Mouse (Mus musculus) midbrain, embryonic 11.5 days (tissue): ENCODE measurements around the gene Gm17268. TPM values are rescaled to one million over a fixed set of nuclear protein-coding genes. Genes with fewer than 3 reads are reported as not detected.

Experiments used
- ATAC-seq: fragments of 200-750 bp; cut with Nextera tagmentation; 2 replicates; pipeline ENCODE4 v1.8.0; 2017; ENCODE audit warnings: moderate TSS enrichment, moderate library complexity; ENCODE audit not compliant: low FRiP score
- DNase-seq: peaks from one replicate; pipeline ENCODE4 v3.0.0; 2015; ENCODE audit warnings: low spot score; ENCODE audit errors: missing footprints
- H3K27ac ChIP-seq: fragments of 300-500 bp; sonication (generic); 2 replicates; pipeline ENCODE4 v1.5.1; 2014; ENCODE audit warnings: low read depth, low read length
- H3K27me3 ChIP-seq: fragments of 300-500 bp; sonication (generic); 2 replicates; pipeline ENCODE4 v1.6.1; 2014; ENCODE audit warnings: mild to moderate bottlenecking, low read length, moderate library complexity, mixed read lengths; ENCODE audit not compliant: control insufficient read depth, insufficient read depth
- H3K36me3 ChIP-seq: fragments of 300-500 bp; sonication (generic); 2 replicates; pipeline ENCODE4 v1.6.1; 2014; ENCODE audit warnings: mild to moderate bottlenecking, low read length, moderate library complexity, mixed read lengths; ENCODE audit not compliant: control insufficient read depth, insufficient read depth
- H3K4me1 ChIP-seq: fragments of 300-500 bp; sonication (generic); 2 replicates; pipeline ENCODE4 v1.6.1; 2014; ENCODE audit warnings: low read length; ENCODE audit not compliant: control insufficient read depth, insufficient read depth
- H3K4me2 ChIP-seq: fragments of 300-500 bp; sonication (generic); 2 replicates; pipeline ENCODE4 v1.6.1; 2014; ENCODE audit warnings: mild to moderate bottlenecking, moderate library complexity
- H3K4me3 ChIP-seq: fragments of 300-500 bp; sonication (generic); 2 replicates; pipeline ENCODE4 v1.5.1; 2014; ENCODE audit warnings: low read depth, low read length
- H3K9ac ChIP-seq: fragments of 300-500 bp; sonication (generic); 2 replicates; pipeline ENCODE4 v1.6.1; 2014; ENCODE audit warnings: low read length
- H3K9me3 ChIP-seq: fragments of 300-500 bp; sonication (generic); 2 replicates; pipeline ENCODE4 v1.6.1; 2016; ENCODE audit warnings: low read length; ENCODE audit not compliant: control insufficient read depth
- WGBS: fragments of 180-500 bp; shearing (Covaris S2); extraction: QIAGEN DNeasy Blood & Tissue Kit; methylation state at CpG from one replicate; pipeline ENCODE4 v1.1.7; 2014; 5-methylcytosine and 5-hydroxymethylcytosine counted together
- polyA plus RNA-seq: library from polyadenylated mRNA; unstranded; fragments of >200 nt; fragmentation: Nextera tagmentation; extraction: Ambion mirVana; gene quantifications from 2 replicates; pipeline ENCODE4 v1.2.1, GENCODE M21; 2014

Gene Gm17268
- polyA plus RNA-seq, 1 experiment from 2014 or later: not detected

DNA sequence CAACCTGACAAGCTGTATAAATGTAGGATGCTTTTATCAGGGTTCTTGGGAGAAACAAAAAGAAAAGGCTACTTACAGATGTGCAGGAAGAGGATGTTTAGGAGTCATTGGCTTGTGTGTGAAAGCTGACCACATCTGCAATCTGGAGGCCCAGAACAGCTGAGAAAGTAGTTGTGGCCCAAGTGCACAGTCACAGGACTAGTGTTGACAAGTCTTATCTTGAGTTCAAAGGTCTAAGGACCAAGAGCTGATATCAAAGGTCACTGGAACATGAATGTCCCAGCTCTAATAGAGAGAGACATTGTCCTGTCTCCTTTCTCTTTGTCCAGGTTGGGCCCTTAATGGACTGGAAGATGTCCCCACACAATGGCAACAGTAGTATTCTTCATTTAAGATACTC is 18.6 kb downstream of the Gm17268 start:
- Histone ChIP-seq H3K27me3 (no peaks in the 10 kb centered on the region), H3K9ac (no peak overlapping the region), H3K27ac (no peak overlapping the region), H3K4me3 (no peak overlapping the region), H3K9me3 (no peaks in the 10 kb centered on the region), H3K4me1 (no peaks in the 10 kb centered on the region), H3K4me2 (no peak overlapping the region), H3K36me3 (no peaks in the 10 kb centered on the region)
- DNase-seq: no peak
- ATAC-seq: no peak

- ATAC-seq (no peak), DNase-seq (no peak)
- 68% methylated on average over 2 of the region's 2 CpGs for WGBS
- no peaks in the 10 kb centered on the region for H3K4me1 ChIP-seq
- H3K27me3 ChIP-seq: no peaks in the 10 kb centered on the region
- H3K36me3 ChIP-seq: no peaks in the 10 kb centered on the region
- no peak overlapping the region for H3K4me2 ChIP-seq
- no peak overlapping the region for H3K27ac ChIP-seq
- H3K9me3 ChIP-seq: no peaks in the 10 kb centered on the region
- no peak overlapping the region for H3K4me3 ChIP-seq
- no peak overlapping the region for H3K9ac ChIP-seq
These were observed 19.0 kb downstream of the Gm17268 start for GRCm38 (mm10) chr11:82019389-82019788.

- Histone ChIP-seq H3K4me3 (no peak overlapping the region), H3K4me2 (no peak overlapping the region), H3K4me1 (no peaks in the 10 kb centered on the region), H3K27me3 (no peaks in the 10 kb centered on the region), H3K36me3 (no peaks in the 10 kb centered on the region), H3K27ac (no peak overlapping the region), H3K9me3 (no peaks in the 10 kb centered on the region), H3K9ac (no peak overlapping the region)
- WGBS: 81% methylated on average over 3 of the region's 3 CpGs
- DNase-seq (no peak), ATAC-seq (no peak)
These were observed 22.1 kb downstream of the Gm17268 start for GRCm38 (mm10) chr11:82016181-82016780.

DNA sequence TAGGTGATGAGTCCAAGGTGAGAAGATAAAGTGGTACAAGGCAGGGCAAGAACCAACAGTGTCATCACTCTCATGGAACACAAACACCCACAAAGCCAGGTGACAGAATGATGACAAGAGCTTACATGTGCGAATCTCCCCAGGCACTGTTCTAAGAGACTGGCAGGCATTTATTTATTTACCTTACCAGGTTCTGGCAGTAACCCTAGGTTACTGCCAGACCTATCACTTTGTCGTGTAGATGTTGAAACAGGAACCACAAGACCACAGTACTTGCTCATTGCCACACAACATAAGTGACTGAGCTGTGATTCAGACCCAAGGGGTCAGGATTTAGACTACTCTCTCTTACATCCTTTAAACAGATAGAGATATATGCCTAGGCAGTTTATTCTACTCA is 23.3 kb downstream of the Gm17268 start:
- H3K27me3 ChIP-seq: no peaks in the 10 kb centered on the region
- no peak for ATAC-seq
- no peaks in the 10 kb centered on the region for H3K4me1 ChIP-seq
- H3K36me3 ChIP-seq: no peaks in the 10 kb centered on the region
- no peak overlapping the region for H3K4me2 ChIP-seq
- H3K9ac ChIP-seq: no peak overlapping the region
- H3K4me3 ChIP-seq: no peak overlapping the region
- H3K9me3 ChIP-seq: no peaks in the 10 kb centered on the region
- WGBS: 76% methylated on average over 2 of the region's 2 CpGs
- DNase-seq: no peak
- H3K27ac ChIP-seq: no peak overlapping the region

GRCm38 (mm10) chr11:82013756-82014155 is 24.6 kb downstream of the Gm17268 start:
- H3K27me3 ChIP-seq: no peaks in the 10 kb centered on the region
- no peak overlapping the region for H3K9ac ChIP-seq
- 79% methylated on average over 1 of the region's 1 CpGs for WGBS
- H3K4me2 ChIP-seq: no peak overlapping the region
- no peaks in the 10 kb centered on the region for H3K36me3 ChIP-seq
- DNase-seq: no peak
- H3K27ac ChIP-seq: no peak overlapping the region
- H3K4me1 ChIP-seq: no peaks in the 10 kb centered on the region
- H3K4me3 ChIP-seq: no peak overlapping the region
- ATAC-seq: no peak
- H3K9me3 ChIP-seq: no peaks in the 10 kb centered on the region

- Histone ChIP-seq H3K27me3 (no peaks in the 10 kb centered on the region), H3K36me3 (no peaks in the 10 kb centered on the region), H3K9ac (no peak overlapping the region), H3K4me1 (no peaks in the 10 kb centered on the region), H3K9me3 (no peaks in the 10 kb centered on the region), H3K4me2 (no peak overlapping the region), H3K4me3 (no peak overlapping the region), H3K27ac (no peak overlapping the region)
- WGBS: 68% methylated on average over 8 of the region's 8 CpGs
- no peak for ATAC-seq
- DNase-seq: no peak
These were observed 26.8 kb downstream of the Gm17268 start for GRCm38 (mm10) chr11:82011411-82012193.

- H3K9me3 ChIP-seq: no peaks in the 10 kb centered on the region
- no peak overlapping the region for H3K4me3 ChIP-seq
- no peaks in the 10 kb centered on the region for H3K36me3 ChIP-seq
- H3K4me1 ChIP-seq: no peaks in the 10 kb centered on the region
- DNase-seq (no peak), ATAC-seq (no peak)
- no peak overlapping the region for H3K4me2 ChIP-seq
- no peak overlapping the region for H3K9ac ChIP-seq
- H3K27me3 ChIP-seq: no peaks in the 10 kb centered on the region
- no peak overlapping the region for H3K27ac ChIP-seq
- WGBS: 89% methylated on average over 3 of the region's 3 CpGs
These were observed 28.2 kb downstream of the Gm17268 start for GRCm38 (mm10) chr11:82010115-82010514.

DNA sequence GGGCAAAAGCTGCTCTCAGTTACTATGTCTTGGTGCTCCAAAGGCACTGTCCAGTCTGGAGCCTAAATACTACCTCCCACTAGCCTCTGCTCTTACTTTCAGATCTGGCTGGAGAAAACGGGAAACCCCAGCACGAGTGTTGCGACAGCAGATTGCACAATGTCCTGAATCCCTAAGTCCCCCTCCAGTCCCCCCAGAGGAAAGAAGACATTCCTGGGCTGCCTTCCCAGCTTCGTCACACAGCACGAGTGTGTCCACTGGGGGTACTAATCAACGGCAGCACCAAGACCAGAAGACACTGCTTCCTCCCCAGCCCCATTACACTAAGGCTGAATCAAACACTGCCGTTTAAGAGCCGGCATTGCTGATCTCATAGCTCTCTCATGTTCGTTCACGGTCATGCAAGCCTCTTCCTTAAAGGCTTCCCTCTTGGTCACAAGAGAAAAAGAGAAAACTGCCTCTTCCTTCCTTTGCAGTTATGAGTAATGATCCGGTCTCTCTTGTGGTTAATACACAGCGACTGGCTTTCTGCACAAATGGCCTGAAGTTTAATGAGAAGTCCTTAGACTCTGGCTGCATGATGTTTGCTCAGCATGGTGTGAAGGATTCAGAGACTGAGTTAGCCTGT is 31.5 kb downstream of the Gm17268 start:
- WGBS: 72% methylated on average over 12 of the region's 12 CpGs
- H3K4me1 ChIP-seq: no peaks in the 10 kb centered on the region
- H3K4me3 ChIP-seq: no peak overlapping the region
- no peak overlapping the region for H3K27ac ChIP-seq
- DNase-seq (no peak), ATAC-seq (no peak)
- H3K27me3 ChIP-seq: no peaks in the 10 kb centered on the region
- H3K9me3 ChIP-seq: no peaks in the 10 kb centered on the region
- H3K4me2 ChIP-seq: no peak overlapping the region
- H3K9ac ChIP-seq: no peak overlapping the region
- no peaks in the 10 kb centered on the region for H3K36me3 ChIP-seq

DNA sequence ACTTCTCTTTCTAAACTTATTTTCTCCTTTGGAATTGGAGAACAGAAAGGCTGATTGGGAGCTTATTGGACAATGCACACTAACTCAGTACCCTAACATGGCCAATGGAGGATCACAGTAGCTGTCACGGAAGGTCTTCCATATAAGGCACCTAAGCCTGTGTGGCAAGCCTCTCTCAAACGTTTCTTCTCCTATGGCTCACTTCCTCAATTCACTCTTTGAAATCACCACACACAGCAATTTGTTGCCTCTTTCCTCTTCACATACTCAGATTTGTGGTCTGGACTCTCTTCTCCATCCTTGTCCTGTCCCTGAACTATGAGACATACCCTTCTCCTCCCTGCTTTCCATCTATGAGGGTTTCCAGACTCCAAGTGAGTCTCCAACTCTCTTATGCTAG is 33.6 kb downstream of the Gm17268 start:
- H3K27ac ChIP-seq: no peak overlapping the region
- ATAC-seq (no peak), DNase-seq (no peak)
- no peaks in the 10 kb centered on the region for H3K9me3 ChIP-seq
- no peaks in the 10 kb centered on the region for H3K27me3 ChIP-seq
- no peaks in the 10 kb centered on the region for H3K4me1 ChIP-seq
- 70% methylated on average over 2 of the region's 2 CpGs for WGBS
- H3K36me3 ChIP-seq: no peaks in the 10 kb centered on the region
- H3K4me2 ChIP-seq: no peak overlapping the region
- no peak overlapping the region for H3K4me3 ChIP-seq
- H3K9ac ChIP-seq: no peak overlapping the region
